Mouse (Mus musculus) natural killer cell, adult 2 months (primary cell): ENCODE data around the gene Plekha7.
A peak's percentile ranks its signal among the peaks of the same experiment; 100 is the strongest.
"Not testable (repeated sequence)": the region's sequence is repeated elsewhere in the genome, so short reads cannot be mapped to it uniquely, and the experiment has no call there.

Experiments used
- DNase-seq, 2 experiments: peaks; one replicate each; pipeline ENCODE4 v3.0.0; 2022; ENCODE audit warnings: low spot score in 2 of 2

Plekha7 gene

GRCm38 (mm10) chr7:116131390-116131789, 176.8 kb downstream of the Plekha7 start:
- no peak for DNase-seq

GRCm38 (mm10) chr7:116129374-116129773, 178.8 kb downstream of the Plekha7 start:
- DNase-seq: no peak

GRCm38 (mm10) chr7:116128286-116128685, 179.9 kb downstream of the Plekha7 start:
- DNase-seq: no peak

GRCm38 (mm10) chr7:116127052-116127451, 181.1 kb downstream of the Plekha7 start:
- no peak for DNase-seq

GRCm38 (mm10) chr7:116125671-116126070, 182.5 kb downstream of the Plekha7 start:
- no peak for DNase-seq

- no peak for DNase-seq
Measured at GRCm38 (mm10) chr7:116124057-116124456, 184.1 kb downstream of the Plekha7 start.

- no peak for DNase-seq
Measured at GRCm38 (mm10) chr7:116123597-116123985, 184.6 kb downstream of the Plekha7 start.

- DNase-seq: no peak
Measured at GRCm38 (mm10) chr7:116122981-116123596, 185.1 kb downstream of the Plekha7 start.

GRCm38 (mm10) chr7:116121202-116121601, 187.0 kb downstream of the Plekha7 start:
- DNase-seq: no peak

- no peak for DNase-seq
Measured at GRCm38 (mm10) chr7:116120737-116121136, 187.4 kb downstream of the Plekha7 start.

- no peak for DNase-seq
Measured at GRCm38 (mm10) chr7:116119306-116119857, 188.8 kb downstream of the Plekha7 start.

GRCm38 (mm10) chr7:116115991-116116390, 192.2 kb downstream of the Plekha7 start:
- no peak for DNase-seq

- DNase-seq: no peak
Measured at GRCm38 (mm10) chr7:116115216-116115930, 192.8 kb downstream of the Plekha7 start.

- DNase-seq: no peak
Measured at GRCm38 (mm10) chr7:116111546-116111945, 196.6 kb downstream of the Plekha7 start.

GRCm38 (mm10) chr7:116110661-116111060, 197.5 kb downstream of the Plekha7 start:
- DNase-seq: no peak

- DNase-seq: no peak
Measured at GRCm38 (mm10) chr7:116103091-116103490, 205.1 kb downstream of the Plekha7 start.

GRCm38 (mm10) chr7:116099952-116100528, 208.1 kb downstream of the Plekha7 start:
- DNase-seq: no peak

GRCm38 (mm10) chr7:116093466-116093850, 214.7 kb downstream of the Plekha7 start:
- no peak for DNase-seq

- peak; percentile 95 for DNase-seq
Measured at GRCm38 (mm10) chr7:116092710-116093465, 215.3 kb downstream of the Plekha7 start.

- DNase-seq: not testable (repeated sequence)
Measured at GRCm38 (mm10) chr7:116084366-116084765, 223.8 kb downstream of the Plekha7 start, which contains the start of gene Gm4353. Gene Gm4353 (minus strand): TSS chr7:116084635.
